Mouse (Mus musculus) megakaryocyte progenitor cell, adult 5-6 weeks (primary cell): Measurements from ENCODE around the gene Per3. TPM values are rescaled to one million over a fixed set of nuclear protein-coding genes. Genes with fewer than 3 reads are reported as not detected.

Experiments
- ATAC-seq: replicated peaks from 2 replicates; pipeline ENCODE4 v1.8.0; 2016; ENCODE audit warnings: mild to moderate bottlenecking, moderate TSS enrichment, inconsistent platforms; ENCODE audit not compliant: poor library complexity
- total RNA-seq, 2 experiments: library from RNA; stranded (forward) in 1 of 2; stranded (reverse) in 1 of 2; fragments of 157-497, 149-512 nt in 1 of 2; fragments of 200-1000 nt in 1 of 2; gene quantifications; 2 replicates each; pipeline versions ENCODE4 v1.2.3 to v1.2.4; 2015 to 2017

Per3 gene
- total RNA-seq (2015): 8.7 and 12.5 TPM in 2 replicates
- 10.4 and 11.6 TPM in 2 replicates for total RNA-seq (2017)

- peak; percentile 89 for ATAC-seq
These were observed at the start of gene Per3 for GRCm38 (mm10) chr4:151044037-151044943. Gene Per3 (minus strand): TSS chr4:151044665.

GRCm38 (mm10) chr4:151089270-151089669 lies 44.8 kb upstream of the Per3 start, which contains the start of gene Gm13090:
Gene Gm13090 (plus strand): TSS chr4:151089570.
- no peak for ATAC-seq

- ATAC-seq: no peak
These were observed 44.4 kb upstream of the Per3 start for GRCm38 (mm10) chr4:151088819-151089218.

- no peak for ATAC-seq
These were observed 42.9 kb upstream of the Per3 start for GRCm38 (mm10) chr4:151087358-151087757.

- no peak for ATAC-seq
These were observed 38.6 kb upstream of the Per3 start for GRCm38 (mm10) chr4:151083027-151083426.

- no peak for ATAC-seq
These were observed 37.5 kb upstream of the Per3 start for GRCm38 (mm10) chr4:151081977-151082376.

GRCm38 (mm10) chr4:151081355-151081754 lies 36.9 kb upstream of the Per3 start:
- no peak for ATAC-seq

GRCm38 (mm10) chr4:151074817-151075216 lies 30.4 kb upstream of the Per3 start:
- ATAC-seq: no peak

- ATAC-seq: peak; percentile 64
These were observed 28.8 kb upstream of the Per3 start for GRCm38 (mm10) chr4:151073108-151073744.

- ATAC-seq: peak; percentile 82
These were observed 26.5 kb upstream of the Per3 start for GRCm38 (mm10) chr4:151070962-151071361.

- peak; percentile 70 for ATAC-seq
These were observed 24.3 kb upstream of the Per3 start for GRCm38 (mm10) chr4:151068751-151069150.

GRCm38 (mm10) chr4:151059566-151059965 lies 15.1 kb upstream of the Per3 start:
- no peak for ATAC-seq

- ATAC-seq: no peak
These were observed 14.2 kb upstream of the Per3 start for GRCm38 (mm10) chr4:151058634-151059033.

- ATAC-seq: peak; percentile 97
These were observed 13.2 kb upstream of the Per3 start, which contains the start of gene Vamp3 for GRCm38 (mm10) chr4:151057347-151058321. Gene Vamp3 (minus strand): TSS chr4:151057963.

- peak; percentile 54; the same call in 1 of the 2 replicates for ATAC-seq
These were observed 6.7 kb upstream of the Per3 start for GRCm38 (mm10) chr4:151051162-151051561.

GRCm38 (mm10) chr4:151046524-151046923 lies 2.1 kb upstream of the Per3 start:
- no peak for ATAC-seq

- ATAC-seq: no peak
These were observed 592 bp upstream of the Per3 start for GRCm38 (mm10) chr4:151044944-151045570.

GRCm38 (mm10) chr4:151043281-151043680 lies 1.2 kb downstream of the Per3 start:
- peak; percentile 14; the same call in 1 of the 2 replicates for ATAC-seq

GRCm38 (mm10) chr4:151041506-151041905 lies 3.0 kb downstream of the Per3 start:
- ATAC-seq: no peak

GRCm38 (mm10) chr4:151037800-151038199 lies 6.7 kb downstream of the Per3 start:
- ATAC-seq: no peak
